Mouse (Mus musculus) megakaryocyte, embryonic 14.5 days (primary cell): ENCODE results near the gene Lcn5.

Source experiments
- FLI1 ChIP-seq: IDR thresholded peaks from 2 replicates; pipeline ENCODE4 v1.6.1; 2012; ENCODE audit warnings: low read length, inconsistent platforms, mixed read lengths
- GATA1 ChIP-seq: IDR thresholded peaks from 3 replicates; pipeline ENCODE4 v1.6.1; 2012; ENCODE audit warnings: mixed read lengths, low read length, inconsistent platforms, borderline replicate concordance

DNA sequence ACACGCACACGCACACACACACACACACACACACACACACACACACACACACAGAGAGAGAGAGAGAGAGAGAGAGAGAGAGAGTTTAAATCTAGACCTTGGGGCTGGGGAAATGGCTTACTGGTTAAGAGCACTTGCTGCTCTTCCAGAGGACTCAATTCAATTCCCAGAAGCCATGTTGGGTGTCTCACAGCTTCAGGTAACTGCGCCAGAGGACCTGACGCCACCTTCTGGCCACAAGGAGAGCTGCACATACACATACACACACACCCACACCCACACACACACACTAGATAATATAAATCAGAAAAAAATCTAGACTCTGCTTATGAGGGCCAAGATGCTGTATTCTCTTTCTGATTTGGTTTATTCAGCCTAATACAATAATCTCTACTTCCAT lies 29.2 kb downstream of the Lcn5 start:
- TF ChIP-seq GATA1 (no peak), FLI1 (no peak)
